Mouse (Mus musculus): ENCODE data around the gene Atp11b. TPM values are rescaled to one million over a fixed set of nuclear protein-coding genes. Genes with fewer than 3 reads are reported as not detected.

Atp11b gene
- polyA plus RNA-seq, 2 experiments, result 14.2 to 15.1 TPM

DNA sequence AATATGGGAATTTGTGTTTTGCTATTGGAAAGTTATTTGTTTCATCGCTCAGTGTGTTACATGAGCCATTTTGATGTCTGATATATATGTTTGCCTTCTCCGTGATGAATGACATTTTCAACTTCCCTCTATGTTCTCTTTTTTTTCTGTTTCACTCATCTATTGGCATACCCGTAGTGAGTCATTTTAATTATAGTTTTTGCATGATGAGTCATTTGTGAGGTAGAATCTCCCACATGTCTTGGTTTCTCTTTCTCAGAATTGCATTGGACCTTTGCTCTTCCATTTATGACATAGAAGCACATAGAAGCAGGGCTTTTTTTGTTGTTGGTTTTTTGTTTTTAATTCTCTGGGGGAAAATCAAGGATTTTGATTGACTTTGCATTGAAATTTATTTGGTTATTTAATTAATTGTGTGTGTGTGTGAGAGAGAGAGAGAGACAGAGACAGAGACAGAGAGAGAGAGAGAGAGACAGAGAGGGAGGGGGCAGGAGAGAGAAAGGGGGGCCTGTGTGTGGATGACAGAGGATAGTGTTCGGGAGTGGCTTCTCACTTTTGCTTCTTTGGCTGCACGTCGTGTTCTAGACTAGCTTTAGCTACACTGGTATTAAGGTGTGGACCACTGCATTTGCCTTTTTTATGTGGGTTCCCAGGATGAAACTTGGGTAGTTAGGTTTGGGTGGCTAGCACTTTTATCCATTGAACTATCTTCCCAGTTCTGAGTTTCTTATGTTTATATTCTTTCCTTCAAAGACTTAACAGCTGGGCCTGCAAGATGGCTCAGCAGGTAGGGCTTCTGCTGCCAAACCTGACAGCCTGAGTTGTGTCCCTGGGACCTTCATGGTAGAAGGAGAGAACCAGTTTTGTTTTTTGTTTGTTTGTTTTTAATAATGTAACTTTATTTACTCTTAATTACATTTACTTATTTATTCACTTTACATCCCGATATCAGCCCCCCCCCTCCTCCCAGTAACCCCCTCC lies 11.0 kb downstream of the Atp11b start:
- Histone ChIP-seq H3K27ac (no peak overlapping the region), H3K4me1 (replicated peaks; ENCODE audit: control insufficient read depth in 2 of 2, insufficient read depth in 2 of 2, low read length in 1 of 2) (no peaks in the 10 kb centered on the region), H3K36me3 (replicated peaks; ENCODE audit: control insufficient read depth, insufficient read depth, low read depth) (no peaks in the 10 kb centered on the region), H3K27me3 (ENCODE audit: control insufficient read depth, insufficient read depth, low read length) (no peaks in the 10 kb centered on the region), H3K4me2 (ENCODE audit: low read depth) (no peak overlapping the region), H3K4me3 (ENCODE audit: insufficient read depth in 1 of 2, low read depth in 2 of 2, low read length in 2 of 2) (no peak overlapping the region), H3K9me3 (ENCODE audit: control insufficient read depth, low read length) (no peaks in the 10 kb centered on the region), H3K9ac (replicated peaks) (no peak overlapping the region)
- 60% methylated on average over 7 of the region's 7 CpGs for WGBS (ENCODE audit: insufficient replicate concordance)
- ATAC-seq (ENCODE audit: insufficient read depth) (no peak), DNase-seq (ENCODE audit: low read depth in 3 of 3, low spot score in 3 of 3) (no peak)
- TF ChIP-seq EP300 (IDR thresholded peaks at IDR 0.05; ENCODE audit: low read depth) (no peak), CTCF (IDR thresholded peaks at IDR 0.05; ENCODE audit: low read depth) (no peak)

DNA sequence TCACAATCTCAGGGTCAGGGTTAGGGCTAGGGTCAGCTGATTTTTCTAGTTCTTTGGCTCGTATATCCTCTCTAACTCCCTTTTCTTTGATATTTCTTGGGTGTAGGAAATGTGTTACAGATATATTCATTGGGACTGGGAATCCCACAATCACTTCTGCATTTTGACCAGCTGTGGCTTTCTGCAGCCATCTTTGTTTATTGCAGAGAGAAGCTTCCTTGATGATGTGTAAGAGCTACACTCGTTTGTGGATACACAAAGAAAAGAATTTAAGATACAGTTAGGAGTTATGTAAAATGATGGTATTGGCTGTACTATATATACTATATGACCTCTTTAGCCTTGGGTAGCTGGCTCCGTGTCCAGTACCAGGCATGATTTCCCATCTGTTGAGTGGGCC lies 25.8 kb downstream of the Atp11b start:
- Histone ChIP-seq H3K4me3 (ENCODE audit: insufficient read depth in 1 of 2, low read depth in 2 of 2, low read length in 2 of 2) (no peak overlapping the region), H3K27me3 (ENCODE audit: control insufficient read depth, insufficient read depth, low read length) (no peaks in the 10 kb centered on the region), H3K4me2 (ENCODE audit: low read depth) (no peak overlapping the region), H3K9me3 (ENCODE audit: control insufficient read depth, low read length) (no peaks in the 10 kb centered on the region), H3K4me1 (replicated peaks; ENCODE audit: control insufficient read depth in 2 of 2, insufficient read depth in 2 of 2, low read length in 1 of 2) (no peaks in the 10 kb centered on the region), H3K9ac (replicated peaks) (no peak overlapping the region), H3K27ac (no peak overlapping the region), H3K36me3 (replicated peaks; ENCODE audit: control insufficient read depth, insufficient read depth, low read depth) (no peaks in the 10 kb centered on the region)
- no peak for ATAC-seq (ENCODE audit: insufficient read depth)
- WGBS (ENCODE audit: insufficient replicate concordance), result 62% methylated on average over 3 of the region's 3 CpGs
- DNase-seq (ENCODE audit: low read depth in 3 of 3, low spot score in 3 of 3), result no peak
- TF ChIP-seq EP300 (IDR thresholded peaks at IDR 0.05; ENCODE audit: low read depth) (no peak), CTCF (IDR thresholded peaks at IDR 0.05; ENCODE audit: low read depth) (no peak)

DNA sequence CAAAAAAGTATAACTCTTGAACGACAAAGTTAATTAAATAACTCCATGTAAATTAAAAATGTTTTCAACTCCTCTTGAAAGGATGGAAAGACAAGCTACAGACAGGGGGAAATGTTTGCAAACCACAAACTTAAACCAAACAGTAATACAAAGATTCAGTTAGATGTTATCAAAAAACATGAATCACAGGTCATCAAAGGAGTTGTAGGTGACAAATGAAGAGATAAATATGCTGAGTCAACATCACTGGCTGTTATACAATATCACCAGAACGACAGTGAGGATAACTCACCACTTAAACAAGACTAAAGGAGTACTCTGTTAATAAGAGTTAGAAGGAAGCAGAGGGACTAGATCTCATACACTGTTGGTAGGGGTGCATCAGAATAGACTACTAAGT lies 48.1 kb downstream of the Atp11b start:
- H3K36me3 ChIP-seq (replicated peaks; ENCODE audit: control insufficient read depth, insufficient read depth, low read depth), result peaks cover 6% of the 10 kb centered on the region
- no peak for DNase-seq (ENCODE audit: low read depth in 3 of 3, low spot score in 3 of 3)
- H3K27me3 ChIP-seq (ENCODE audit: control insufficient read depth, insufficient read depth, low read length), result no peaks in the 10 kb centered on the region
- H3K9me3 ChIP-seq (ENCODE audit: control insufficient read depth, low read length), result no peaks in the 10 kb centered on the region
- WGBS (ENCODE audit: insufficient replicate concordance), result 78% methylated on average over 2 of the region's 2 CpGs
- no peak overlapping the region for H3K4me2 ChIP-seq (ENCODE audit: low read depth)
- no peak for ATAC-seq (ENCODE audit: insufficient read depth)
- no peak for TF ChIP-seq CTCF (IDR thresholded peaks at IDR 0.05; ENCODE audit: low read depth)
- TF ChIP-seq EP300 (IDR thresholded peaks at IDR 0.05; ENCODE audit: low read depth), result no peak
- H3K4me3 ChIP-seq (ENCODE audit: insufficient read depth in 1 of 2, low read depth in 2 of 2, low read length in 2 of 2), result no peak overlapping the region
- H3K27ac ChIP-seq, result no peak overlapping the region
- no peaks in the 10 kb centered on the region for H3K4me1 ChIP-seq (replicated peaks; ENCODE audit: control insufficient read depth in 2 of 2, insufficient read depth in 2 of 2, low read length in 1 of 2)
- H3K9ac ChIP-seq (replicated peaks), result no peak overlapping the region

DNA sequence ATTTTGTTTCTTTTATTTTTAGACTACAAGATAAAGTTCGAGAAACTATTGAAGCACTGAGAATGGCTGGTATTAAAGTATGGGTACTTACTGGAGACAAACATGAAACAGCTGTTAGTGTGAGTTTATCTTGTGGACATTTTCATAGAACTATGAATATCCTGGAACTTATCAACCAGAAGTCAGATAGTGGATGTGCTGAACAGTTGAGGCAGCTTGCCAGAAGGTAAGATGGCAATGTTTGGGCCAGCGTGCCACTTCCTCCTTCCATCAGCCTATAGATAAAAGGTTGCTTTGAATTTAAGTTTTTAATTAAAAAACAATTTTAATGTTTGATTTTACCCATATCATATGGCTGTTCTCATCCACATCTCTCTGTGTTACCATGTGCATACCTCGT lies 66.0 kb downstream of the Atp11b start:
- ATAC-seq (ENCODE audit: insufficient read depth) (no peak), DNase-seq (ENCODE audit: low read depth in 3 of 3, low spot score in 3 of 3) (no peak)
- TF ChIP-seq CTCF (IDR thresholded peaks at IDR 0.05; ENCODE audit: low read depth), result no peak
- TF ChIP-seq EP300 (IDR thresholded peaks at IDR 0.05; ENCODE audit: low read depth), result no peak
- no peaks in the 10 kb centered on the region for H3K9me3 ChIP-seq (ENCODE audit: control insufficient read depth, low read length)
- H3K27ac ChIP-seq, result no peak overlapping the region
- H3K4me3 ChIP-seq (ENCODE audit: insufficient read depth in 1 of 2, low read depth in 2 of 2, low read length in 2 of 2), result no peak overlapping the region
- H3K36me3 ChIP-seq (replicated peaks; ENCODE audit: control insufficient read depth, insufficient read depth, low read depth), result no peaks in the 10 kb centered on the region; the same call in 1 of the 2 replicates
- WGBS (ENCODE audit: insufficient replicate concordance), result 65% methylated on average over 3 of the region's 3 CpGs
- H3K9ac ChIP-seq (replicated peaks), result no peak overlapping the region
- no peaks in the 10 kb centered on the region for H3K4me1 ChIP-seq (replicated peaks; ENCODE audit: control insufficient read depth in 2 of 2, insufficient read depth in 2 of 2, low read length in 1 of 2)
- H3K27me3 ChIP-seq (ENCODE audit: control insufficient read depth, insufficient read depth, low read length), result no peaks in the 10 kb centered on the region
- H3K4me2 ChIP-seq (ENCODE audit: low read depth), result no peak overlapping the region

DNA sequence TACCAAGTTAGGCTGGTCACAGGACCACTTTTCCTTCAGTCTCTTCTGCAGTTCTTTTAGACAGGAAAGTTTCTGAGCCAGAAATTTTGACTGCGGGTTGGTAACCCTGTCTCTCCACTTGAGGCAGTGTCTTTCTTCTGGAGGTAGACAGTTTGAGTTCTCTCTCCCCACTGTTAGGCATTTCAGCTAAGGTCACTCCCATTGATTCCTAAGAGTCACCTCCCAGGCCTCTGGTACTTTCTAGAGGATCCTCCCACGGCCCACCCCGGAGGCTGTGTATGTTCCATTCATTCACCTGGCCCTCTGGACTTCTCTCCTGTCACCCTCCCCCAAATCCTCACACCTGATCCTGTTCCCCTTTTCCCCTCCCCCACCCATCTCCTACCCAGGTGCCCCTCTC lies 68.1 kb downstream of the Atp11b start:
- no peak for TF ChIP-seq EP300 (IDR thresholded peaks at IDR 0.05; ENCODE audit: low read depth)
- no peak for TF ChIP-seq CTCF (IDR thresholded peaks at IDR 0.05; ENCODE audit: low read depth)
- no peaks in the 10 kb centered on the region for H3K27me3 ChIP-seq (ENCODE audit: control insufficient read depth, insufficient read depth, low read length)
- DNase-seq (ENCODE audit: low read depth in 3 of 3, low spot score in 3 of 3) (no peak), ATAC-seq (ENCODE audit: insufficient read depth) (no peak)
- H3K9ac ChIP-seq (replicated peaks), result no peak overlapping the region
- H3K4me3 ChIP-seq (ENCODE audit: insufficient read depth in 1 of 2, low read depth in 2 of 2, low read length in 2 of 2), result no peak overlapping the region
- WGBS (ENCODE audit: insufficient replicate concordance), result 76% methylated on average over 3 of the region's 3 CpGs
- H3K4me1 ChIP-seq (replicated peaks; ENCODE audit: control insufficient read depth in 2 of 2, insufficient read depth in 2 of 2, low read length in 1 of 2), result no peaks in the 10 kb centered on the region
- H3K9me3 ChIP-seq (ENCODE audit: control insufficient read depth, low read length), result no peaks in the 10 kb centered on the region
- H3K4me2 ChIP-seq (ENCODE audit: low read depth), result no peak overlapping the region
- no peak overlapping the region for H3K27ac ChIP-seq
- no peaks in the 10 kb centered on the region; the same call in 1 of the 2 replicates for H3K36me3 ChIP-seq (replicated peaks; ENCODE audit: control insufficient read depth, insufficient read depth, low read depth)
